Mouse (Mus musculus) kidney, adult 11 months (tissue): Measurements from ENCODE around the gene Mrps33.
A peak's percentile ranks its signal among the peaks of the same experiment; 100 is the strongest.

Source experiments
- DNase-seq: peaks from one replicate; pipeline ENCODE4 v3.0.0; 2022

Mrps33 gene

GRCm38 (mm10) chr6:39810612-39811116 lies at the start of gene Mrps33:
Gene Mrps33, minus strand, starts transcription at chr6:39810988.
- peak; percentile 98 for DNase-seq

GRCm38 (mm10) chr6:39849667-39850066 lies 38.9 kb upstream of the Mrps33 start:
- DNase-seq: no peak

GRCm38 (mm10) chr6:39848766-39849165 lies 38.0 kb upstream of the Mrps33 start:
- DNase-seq: no peak

- no peak for DNase-seq
These were observed 36.8 kb upstream of the Mrps33 start for GRCm38 (mm10) chr6:39847538-39847937.

- DNase-seq: no peak
These were observed 33.0 kb upstream of the Mrps33 start for GRCm38 (mm10) chr6:39843698-39844342.

GRCm38 (mm10) chr6:39828736-39829135 lies 17.9 kb upstream of the Mrps33 start:
- no peak for DNase-seq

- no peak for DNase-seq
These were observed 10.5 kb upstream of the Mrps33 start for GRCm38 (mm10) chr6:39821241-39821640.

GRCm38 (mm10) chr6:39818922-39819321 lies 8.1 kb upstream of the Mrps33 start:
- no peak for DNase-seq

GRCm38 (mm10) chr6:39808511-39808910 lies 2.3 kb downstream of the Mrps33 start:
- DNase-seq: no peak

- no peak for DNase-seq
These were observed 3.7 kb downstream of the Mrps33 start for GRCm38 (mm10) chr6:39807050-39807560.

GRCm38 (mm10) chr6:39806336-39806735 lies 4.5 kb downstream of the Mrps33 start:
- no peak for DNase-seq

- no peak for DNase-seq
These were observed 4.9 kb downstream of the Mrps33 start for GRCm38 (mm10) chr6:39805916-39806315.

- no peak for DNase-seq
These were observed 9.8 kb downstream of the Mrps33 start for GRCm38 (mm10) chr6:39800977-39801376.

- no peak for DNase-seq
These were observed 13.7 kb downstream of the Mrps33 start for GRCm38 (mm10) chr6:39797076-39797475.

- no peak for DNase-seq
These were observed 14.6 kb downstream of the Mrps33 start for GRCm38 (mm10) chr6:39796150-39796549.

GRCm38 (mm10) chr6:39791806-39792205 lies 19.0 kb downstream of the Mrps33 start:
- DNase-seq: no peak

- no peak for DNase-seq
These were observed 22.4 kb downstream of the Mrps33 start for GRCm38 (mm10) chr6:39788408-39788807.

- DNase-seq: no peak
These were observed 23.0 kb downstream of the Mrps33 start for GRCm38 (mm10) chr6:39787783-39788182.

GRCm38 (mm10) chr6:39785944-39786343 lies 24.8 kb downstream of the Mrps33 start:
- no peak for DNase-seq

- no peak for DNase-seq
These were observed 27.3 kb downstream of the Mrps33 start for GRCm38 (mm10) chr6:39783521-39783920.

GRCm38 (mm10) chr6:39782618-39783017 lies 28.2 kb downstream of the Mrps33 start:
- DNase-seq: no peak

GRCm38 (mm10) chr6:39781766-39782530 lies 28.8 kb downstream of the Mrps33 start:
- no peak for DNase-seq

GRCm38 (mm10) chr6:39780857-39781666 lies 29.7 kb downstream of the Mrps33 start:
- peak; percentile 7 for DNase-seq
